Mouse (Mus musculus) liver, postnatal 0 days (tissue): ENCODE results near the gene Arfgap3. TPM values are rescaled to one million over a fixed set of nuclear protein-coding genes. Genes with fewer than 3 reads are reported as not detected.
A peak's percentile ranks its signal among the peaks of the same experiment; 100 is the strongest.

Experiments
- ATAC-seq: fragments of 200-750 bp; cut with Nextera tagmentation; 2 replicates; pipeline ENCODE4 v1.8.0; 2017; ENCODE audit warnings: mild to moderate bottlenecking, moderate library complexity
- DNase-seq: peaks from one replicate; pipeline ENCODE4 v3.0.0-alpha.2; 2016
- H3K27ac ChIP-seq: fragments of 300-500 bp; sonication (generic); 2 replicates; pipeline ENCODE4 v1.5.1; 2014; ENCODE audit warnings: antibody characterized with exemption, moderate library complexity, mild to moderate bottlenecking, low read depth
- H3K27me3 ChIP-seq: fragments of 300-500 bp; sonication (generic); 2 replicates; pipeline ENCODE4 v1.6.1; 2014; ENCODE audit warnings: low read length, control low read depth, mixed read lengths; ENCODE audit not compliant: insufficient read depth
- H3K36me3 ChIP-seq: fragments of 300-500 bp; sonication (generic); replicated peaks from 2 replicates; pipeline ENCODE4 v1.6.1; 2014; ENCODE audit warnings: mild to moderate bottlenecking, control low read depth, low read length, moderate library complexity, mixed read lengths; ENCODE audit not compliant: insufficient read depth
- H3K4me1 ChIP-seq: fragments of 300-500 bp; sonication (generic); 2 replicates; pipeline ENCODE4 v1.6.1; 2014; ENCODE audit warnings: antibody characterized with exemption, mild to moderate bottlenecking, control low read depth; ENCODE audit not compliant: insufficient read depth
- H3K4me2 ChIP-seq: fragments of 300-500 bp; sonication (generic); 2 replicates; pipeline ENCODE4 v1.6.1; 2014; ENCODE audit warnings: low read depth, mild to moderate bottlenecking, low read length, moderate library complexity, mixed read lengths
- H3K4me3 ChIP-seq: fragments of 300-500 bp; sonication (generic); 2 replicates; pipeline ENCODE4 v1.5.1; 2014; ENCODE audit warnings: low read depth, low read length
- H3K9ac ChIP-seq: fragments of 300-500 bp; sonication (generic); replicated peaks from 2 replicates; pipeline ENCODE4 v1.6.1; 2014; ENCODE audit warnings: mild to moderate bottlenecking, moderate library complexity
- H3K9me3 ChIP-seq: fragments of 300-500 bp; sonication (generic); 2 replicates; pipeline ENCODE4 v1.6.1; 2016; ENCODE audit warnings: mild to moderate bottlenecking, control low read depth, low read length, mixed read lengths
- CTCF ChIP-seq: sonication (generic); IDR thresholded peaks from 2 replicates; pipeline ENCODE4 v1.5.1; 2016; ENCODE audit warnings: antibody characterized with exemption, low read depth
- EP300 ChIP-seq: IDR thresholded peaks from 2 replicates; pipeline ENCODE4 v1.6.1; 2016; ENCODE audit warnings: antibody characterized with exemption, low read depth, mild to moderate bottlenecking
- WGBS: fragments of 180-500 bp; shearing (Covaris S2); extraction: QIAGEN DNeasy Blood & Tissue Kit; methylation state at CpG from one replicate; pipeline ENCODE4 v1.1.7; 2014; ENCODE audit not compliant: insufficient replicate concordance; 5-methylcytosine and 5-hydroxymethylcytosine counted together
- polyA plus RNA-seq: library from polyadenylated mRNA; unstranded; fragments of >200 nt; fragmentation: Nextera tagmentation; extraction: Ambion mirVana; gene quantifications from 2 replicates; pipeline ENCODE4 v1.2.1, GENCODE M21; 2015

The Arfgap3 gene
- polyA plus RNA-seq, 1 experiment from 2014 or later = 9.6 TPM

DNA sequence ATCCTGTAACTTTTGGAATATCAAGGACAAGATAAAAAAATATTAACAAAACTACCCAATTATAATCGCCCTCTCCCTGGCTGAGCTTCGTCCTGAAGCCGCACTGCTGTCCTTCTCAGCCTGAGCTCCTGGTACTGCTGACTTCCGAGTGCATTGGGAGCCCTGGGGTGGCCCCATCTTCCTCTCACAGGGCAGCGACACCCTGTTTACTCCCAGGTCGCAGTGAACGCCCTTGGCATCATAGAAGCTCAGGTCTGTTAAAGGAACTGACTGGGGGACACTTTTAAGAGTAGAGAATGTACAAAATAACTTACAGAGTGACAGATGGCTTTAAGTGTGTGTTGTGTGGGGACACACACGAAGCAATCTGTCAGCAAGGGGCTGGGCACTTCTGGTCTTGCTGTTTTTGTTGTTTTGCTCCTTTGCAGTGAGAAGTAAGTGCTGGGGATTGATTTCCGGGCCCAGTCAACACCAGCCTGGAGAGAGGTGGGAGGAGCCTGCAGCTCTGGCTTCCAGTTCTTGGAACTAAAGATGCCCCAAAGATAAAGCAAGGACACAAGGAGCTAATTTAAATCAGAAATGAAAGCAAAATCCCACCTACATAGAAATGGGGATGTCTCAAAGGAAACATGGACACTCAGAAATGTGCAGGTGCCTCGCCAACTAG is 50.0 kb downstream of the Arfgap3 start:
- H3K27ac ChIP-seq = no peak overlapping the region; the same call in 1 of the 2 replicates
- no peak for TF ChIP-seq EP300
- TF ChIP-seq CTCF = no peak
- no peak overlapping the region for H3K9ac ChIP-seq
- peaks cover 15% of the 10 kb centered on the region for H3K4me1 ChIP-seq
- WGBS = 66% methylated on average over 10 of the region's 10 CpGs
- DNase-seq (no peak), ATAC-seq (0 out of 2 replicates have a peak, but pooled peaks have one; percentile 37)
- no peaks in the 10 kb centered on the region for H3K9me3 ChIP-seq
- no peak overlapping the region for H3K4me3 ChIP-seq
- no peaks in the 10 kb centered on the region for H3K27me3 ChIP-seq
- no peak overlapping the region for H3K4me2 ChIP-seq
- peaks cover 4% of the 10 kb centered on the region; the same call in 1 of the 2 replicates for H3K36me3 ChIP-seq

DNA sequence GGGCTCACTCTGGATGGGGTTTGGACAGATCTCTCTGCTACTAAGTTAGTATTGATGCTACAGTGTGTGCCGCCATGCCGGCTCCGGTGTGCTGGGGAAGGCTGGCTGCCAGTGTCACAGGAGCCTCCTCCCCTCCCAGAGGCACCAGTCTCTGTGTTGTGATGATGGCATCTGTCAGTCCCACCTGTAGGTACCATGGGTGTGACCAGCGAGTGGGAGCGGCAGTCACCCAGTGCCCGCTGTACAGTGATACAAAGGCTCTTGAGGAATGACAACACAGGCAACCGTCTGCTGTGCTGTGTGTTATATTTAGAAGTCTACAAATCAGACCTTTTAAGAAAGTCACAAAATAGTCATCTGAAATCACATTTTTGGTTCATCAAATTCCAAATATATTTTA is 50.6 kb downstream of the Arfgap3 start:
- H3K36me3 ChIP-seq = peaks cover 4% of the 10 kb centered on the region; the same call in 1 of the 2 replicates
- WGBS = 89% methylated on average over 7 of the region's 7 CpGs
- no peak for ATAC-seq
- H3K27ac ChIP-seq = no peak overlapping the region
- no peak for TF ChIP-seq CTCF
- no peak for TF ChIP-seq EP300
- no peak overlapping the region for H3K9ac ChIP-seq
- no peaks in the 10 kb centered on the region for H3K9me3 ChIP-seq
- DNase-seq = no peak
- H3K27me3 ChIP-seq = no peaks in the 10 kb centered on the region
- peaks cover 11% of the 10 kb centered on the region for H3K4me1 ChIP-seq
- no peak overlapping the region for H3K4me3 ChIP-seq
- H3K4me2 ChIP-seq = no peak overlapping the region

DNA sequence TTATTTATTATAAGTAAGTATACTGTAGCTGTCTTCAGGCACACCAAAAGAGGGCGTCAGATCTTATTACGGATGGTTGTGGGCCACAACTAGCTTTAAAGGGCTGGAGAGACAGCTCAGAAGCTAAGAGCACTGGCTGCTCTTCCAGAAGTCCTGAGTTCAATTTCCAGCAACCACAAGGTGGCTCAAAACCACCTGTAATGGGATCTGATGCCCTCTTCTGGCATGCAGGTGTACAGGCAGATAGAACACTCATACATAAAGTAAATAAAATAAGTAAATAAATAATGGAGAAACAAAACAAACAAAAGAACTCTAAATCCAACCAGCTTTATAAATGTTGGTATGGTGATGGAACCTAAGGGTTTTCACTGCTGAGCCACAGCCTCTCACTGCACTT is 51.2 kb downstream of the Arfgap3 start:
- Histone ChIP-seq H3K4me3 (no peak overlapping the region), H3K9ac (no peak overlapping the region), H3K4me2 (no peak overlapping the region), H3K4me1 (peaks cover 6% of the 10 kb centered on the region), H3K27ac (no peak overlapping the region), H3K36me3 (peaks cover 4% of the 10 kb centered on the region; the same call in 1 of the 2 replicates), H3K9me3 (no peaks in the 10 kb centered on the region), H3K27me3 (no peaks in the 10 kb centered on the region)
- DNase-seq = no peak
- TF ChIP-seq EP300 (no peak), CTCF (peak; percentile 56)
- no peak for ATAC-seq
- 92% methylated on average over 2 of the region's 2 CpGs for WGBS

DNA sequence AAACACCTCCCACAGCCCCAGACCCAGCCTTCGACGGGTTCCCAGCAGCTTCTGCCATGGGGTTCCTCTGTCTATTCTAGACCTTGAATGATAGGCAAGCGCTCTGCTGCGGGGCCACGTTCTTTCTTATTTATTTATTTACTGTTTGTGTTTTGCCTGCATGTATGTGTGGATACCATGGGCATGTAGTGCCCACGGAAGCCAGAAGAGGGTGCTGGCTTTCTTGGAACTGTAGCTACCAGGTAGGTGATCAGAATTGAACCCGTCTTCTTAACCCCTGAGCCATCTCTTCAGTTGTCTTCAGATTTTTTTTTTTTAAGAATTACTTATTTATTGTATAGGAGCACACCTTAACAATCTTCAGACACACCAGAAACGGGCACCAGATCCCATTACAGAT is 51.7 kb downstream of the Arfgap3 start:
- no peak for DNase-seq
- ATAC-seq = no peak
- TF ChIP-seq CTCF (peak; percentile 57), EP300 (no peak)

DNA sequence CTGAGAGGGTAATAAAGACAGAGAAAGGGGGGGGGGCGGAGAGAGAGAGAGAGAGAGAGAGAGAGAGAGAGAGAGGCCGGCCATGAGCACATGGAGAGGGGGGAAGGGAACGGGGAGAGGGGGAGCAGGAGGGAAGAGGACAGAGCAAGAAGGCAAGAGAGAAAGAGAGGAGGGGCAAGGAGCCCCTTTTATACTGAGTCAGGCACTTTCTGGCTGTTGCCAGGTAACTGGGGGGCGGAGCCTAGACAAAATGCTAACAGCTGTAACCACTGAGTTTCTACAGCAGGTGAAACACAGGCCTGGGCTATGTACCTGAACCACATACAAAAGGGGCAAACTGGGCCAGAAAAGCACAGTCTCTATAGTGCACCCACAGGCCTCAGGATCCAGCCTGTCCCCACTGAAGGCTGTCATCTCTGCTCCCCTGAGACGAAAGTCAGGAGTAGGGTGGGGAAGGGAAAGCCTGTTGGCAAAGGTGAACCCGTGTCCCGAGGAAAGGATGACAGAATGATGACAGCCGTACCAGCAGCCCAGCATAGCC is 53.2 kb downstream of the Arfgap3 start:
- H3K9me3 ChIP-seq = no peaks in the 10 kb centered on the region
- H3K4me2 ChIP-seq = no peak overlapping the region
- H3K27me3 ChIP-seq = no peaks in the 10 kb centered on the region
- 70% methylated on average over 8 of the region's 8 CpGs for WGBS
- H3K27ac ChIP-seq = no peak overlapping the region
- H3K9ac ChIP-seq = no peak overlapping the region
- DNase-seq (no peak), ATAC-seq (no peak)
- H3K4me1 ChIP-seq = 0 out of 2 replicates have a peak, but pooled peaks cover 4% of the 10 kb centered on the region
- H3K36me3 ChIP-seq = peaks cover 4% of the 10 kb centered on the region; the same call in 1 of the 2 replicates
- TF ChIP-seq CTCF (no peak), EP300 (no peak)
- no peak overlapping the region for H3K4me3 ChIP-seq

More for the DNA sequence above, 51.7 kb downstream of the Arfgap3 start:
- Histone ChIP-seq H3K4me2 (no peak overlapping the region), H3K9ac (no peak overlapping the region), H3K9me3 (no peaks in the 10 kb centered on the region), H3K4me1 (peaks cover 4% of the 10 kb centered on the region; the same call in 1 of the 2 replicates), H3K27ac (no peak overlapping the region), H3K4me3 (no peak overlapping the region), H3K27me3 (no peaks in the 10 kb centered on the region), H3K36me3 (peaks cover 4% of the 10 kb centered on the region; the same call in 1 of the 2 replicates)
- 74% methylated on average over 8 of the region's 8 CpGs for WGBS

DNA sequence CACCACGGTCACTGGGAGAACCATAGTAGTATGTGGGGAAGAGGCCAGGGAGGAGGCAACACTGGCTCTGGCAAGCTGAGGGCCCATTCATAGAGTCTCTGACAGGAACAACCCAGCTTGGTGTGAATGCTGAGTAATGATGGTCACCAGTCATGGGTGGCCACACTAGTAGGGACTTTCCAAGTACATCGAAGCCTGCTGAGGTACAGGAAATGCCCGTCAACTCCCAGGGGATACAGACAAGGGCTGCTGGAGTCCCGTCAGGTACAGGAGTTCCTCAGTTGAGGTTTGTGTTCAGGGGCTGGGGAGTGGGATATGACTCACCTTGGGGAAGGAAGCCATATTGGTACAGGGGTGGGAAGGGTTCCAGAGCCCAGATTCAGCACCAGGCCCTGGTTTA is 54.0 kb downstream of the Arfgap3 start:
- ATAC-seq = no peak
- DNase-seq = no peak
- Histone ChIP-seq H3K4me1 (0 out of 2 replicates have a peak, but pooled peaks cover 4% of the 10 kb centered on the region), H3K4me2 (no peak overlapping the region), H3K9me3 (no peaks in the 10 kb centered on the region), H3K4me3 (no peak overlapping the region), H3K36me3 (peaks cover 4% of the 10 kb centered on the region; the same call in 1 of the 2 replicates), H3K9ac (no peak overlapping the region), H3K27ac (no peak overlapping the region), H3K27me3 (no peaks in the 10 kb centered on the region)
- TF ChIP-seq CTCF (no peak), EP300 (no peak)
- 72% methylated on average over 4 of the region's 4 CpGs for WGBS
